Mouse (Mus musculus) CH12.LX (cell line): ENCODE results near the gene Tldc1. TPM values are rescaled to one million over a fixed set of nuclear protein-coding genes. Genes with fewer than 3 reads are reported as not detected.

ENCODE experiments used
- DNase-seq: peaks from one replicate; pipeline ENCODE4 v3.0.0-alpha.2; 2013; ENCODE audit errors: extremely low read depth
- H3K27ac ChIP-seq: 2 replicates; pipeline ENCODE4 v1.5.1; 2012; ENCODE audit warnings: low read depth, mild to moderate bottlenecking, control low read depth, moderate library complexity; ENCODE audit not compliant: insufficient read depth
- H3K27me3 ChIP-seq: replicated peaks from 2 replicates; pipeline ENCODE3; 2012; ENCODE audit warnings: inconsistent platforms
- H3K36me3 ChIP-seq, 2 experiments: replicated peaks in 1 of 2; 2 replicates each; pipeline versions ENCODE3 to v1.6.1; 2012; ENCODE audit warnings: inconsistent platforms in 1 of 2, low read length in 1 of 2, mild to moderate bottlenecking in 1 of 2, mixed read lengths in 1 of 2, moderate library complexity in 1 of 2; ENCODE audit not compliant: control insufficient read depth in 1 of 2, insufficient read depth in 1 of 2
- H3K4me1 ChIP-seq, 2 experiments: 2 replicates each; pipeline ENCODE4 v1.6.1; 2012; ENCODE audit warnings: inconsistent platforms in 1 of 2, moderate library complexity in 1 of 2; ENCODE audit not compliant: insufficient read depth in 2 of 2, control insufficient read depth in 1 of 2
- H3K4me2 ChIP-seq: 2 replicates; pipeline ENCODE4 v1.6.1; 2012; ENCODE audit warnings: low read depth, mild to moderate bottlenecking, control low read depth; ENCODE audit not compliant: poor library complexity, insufficient read depth, severe bottlenecking
- H3K4me3 ChIP-seq, 3 experiments: fragments of 150-350 bp in 1 of 3; sonication (generic) in 1 of 3; replicated peaks in 1 of 3; 2 replicates each; pipeline versions ENCODE3 to v1.5.1; 2011 to 2012; ENCODE audit warnings: low read depth in 2 of 3, low read length in 2 of 3, mild to moderate bottlenecking in 2 of 3, moderate library complexity in 2 of 3, control low read depth in 1 of 3, improper control_type of control experiment in 1 of 3, inconsistent platforms in 1 of 3, mixed read lengths in 1 of 3; ENCODE audit not compliant: poor library complexity in 1 of 3
- H3K79me2 ChIP-seq: replicated peaks from 2 replicates; pipeline ENCODE4 v1.6.1; 2012; ENCODE audit warnings: mild to moderate bottlenecking, moderate library complexity; ENCODE audit not compliant: control insufficient read depth, poor library complexity, insufficient read depth, severe bottlenecking; ENCODE audit errors: extremely low read depth
- H3K9ac ChIP-seq: 2 replicates; pipeline ENCODE4 v1.6.1; 2012; ENCODE audit warnings: low read depth, mild to moderate bottlenecking, control low read depth, moderate library complexity; ENCODE audit not compliant: insufficient read depth
- H3K9me3 ChIP-seq: replicated peaks from 2 replicates; pipeline ENCODE3; 2012; ENCODE audit warnings: low read length, inconsistent platforms, mixed read lengths
- CHD1 ChIP-seq: IDR thresholded peaks from 2 replicates; pipeline ENCODE4 v1.6.1; 2012; ENCODE audit warnings: low read depth, low read length, improper control_type of control experiment, inconsistent platforms
- CHD2 ChIP-seq: IDR thresholded peaks from 2 replicates; pipeline ENCODE4 v1.6.1; 2011; ENCODE audit warnings: low read length, improper control_type of control experiment
- E2F4 ChIP-seq: IDR thresholded peaks from 2 replicates; pipeline ENCODE4 v1.6.1; 2011; ENCODE audit warnings: low read depth, low read length, improper control_type of control experiment; ENCODE audit not compliant: insufficient replicate concordance
- ETS1 ChIP-seq: conservative IDR thresholded peaks from 2 replicates; pipeline ENCODE4 v1.6.1; 2012; ENCODE audit warnings: low read depth, mild to moderate bottlenecking, inconsistent platforms, low read length, improper control_type of control experiment, moderate library complexity
- JUN ChIP-seq: IDR thresholded peaks from 2 replicates; pipeline ENCODE4 v1.6.1; 2011; ENCODE audit warnings: low read depth, mild to moderate bottlenecking, low read length, improper control_type of control experiment, moderate library complexity; ENCODE audit not compliant: insufficient read depth
- KAT2A ChIP-seq: IDR thresholded peaks from 2 replicates; pipeline ENCODE4 v1.6.1; 2012; ENCODE audit warnings: low read length, improper control_type of control experiment, inconsistent platforms; ENCODE audit not compliant: insufficient replicate concordance
- MAFK ChIP-seq: IDR thresholded peaks from 2 replicates; pipeline ENCODE4 v1.6.1; 2011; ENCODE audit warnings: low read length, improper control_type of control experiment; ENCODE audit not compliant: insufficient replicate concordance
- MAX ChIP-seq: IDR thresholded peaks from 2 replicates; pipeline ENCODE4 v1.6.1; 2011; ENCODE audit warnings: low read length, improper control_type of control experiment
- MAZ ChIP-seq: IDR thresholded peaks from 2 replicates; pipeline ENCODE4 v1.6.1; 2012; ENCODE audit warnings: low read depth, mild to moderate bottlenecking, inconsistent platforms, low read length, improper control_type of control experiment, moderate library complexity
- MXI1 ChIP-seq: IDR thresholded peaks from 2 replicates; pipeline ENCODE4 v1.6.1; 2011; ENCODE audit warnings: mild to moderate bottlenecking, low read depth, low read length, improper control_type of control experiment
- MYC ChIP-seq: IDR thresholded peaks from 2 replicates; pipeline ENCODE4 v1.6.1; 2011; ENCODE audit warnings: low read depth, mild to moderate bottlenecking, improper control_type of control experiment, low read length
- NELFE ChIP-seq: IDR thresholded peaks from 2 replicates; pipeline ENCODE4 v1.6.1; 2011; ENCODE audit warnings: low read depth, low read length, improper control_type of control experiment
- NRF1 ChIP-seq: IDR thresholded peaks from 2 replicates; pipeline ENCODE4 v1.6.1; 2014; ENCODE audit warnings: low read depth, mild to moderate bottlenecking, inconsistent platforms, low read length, improper control_type of control experiment, moderate library complexity
- RAD21 ChIP-seq: IDR thresholded peaks from 2 replicates; pipeline ENCODE4 v1.6.1; 2011; ENCODE audit warnings: low read depth, mild to moderate bottlenecking, low read length, improper control_type of control experiment, moderate library complexity
- SIN3A ChIP-seq: IDR thresholded peaks from 2 replicates; pipeline ENCODE4 v1.6.1; 2012; ENCODE audit warnings: low read length, improper control_type of control experiment, inconsistent platforms
- SMC3 ChIP-seq: IDR thresholded peaks from 2 replicates; pipeline ENCODE4 v1.6.1; 2011; ENCODE audit warnings: low read depth, low read length, improper control_type of control experiment
- TBP ChIP-seq: conservative IDR thresholded peaks from 2 replicates; pipeline ENCODE4 v1.6.1; 2011; ENCODE audit warnings: low read depth, low read length, improper control_type of control experiment
- TCF12 ChIP-seq: IDR thresholded peaks from 2 replicates; pipeline ENCODE4 v1.6.1; 2014; ENCODE audit warnings: low read depth, mild to moderate bottlenecking, inconsistent platforms, low read length, improper control_type of control experiment
- ZMIZ1 ChIP-seq: IDR thresholded peaks from 2 replicates; pipeline ENCODE4 v1.6.1; 2012; ENCODE audit warnings: low read depth, mild to moderate bottlenecking, inconsistent platforms, low read length, improper control_type of control experiment
- ZNF384 ChIP-seq: IDR thresholded peaks from 2 replicates; pipeline ENCODE4 v1.6.1; 2012; ENCODE audit warnings: low read depth, low read length, improper control_type of control experiment, inconsistent platforms
- dilution Hi-C: fragments of 300-500 bp; cut with MboI; formaldehyde crosslinking; loops from 2 replicates; pipeline ENCODE4 v1.14.3; 2020; ENCODE audit warnings: low sequenced_read_pairs; ENCODE audit not compliant: extremely low pct_unique_long_range_greater_than_20kb, extremely low pct_ligation_motif_present
- in situ Hi-C: fragments of 300-500 bp; cut with MboI; formaldehyde crosslinking; loops from 3 replicates; pipeline ENCODE4 v1.14.3; 2019; ENCODE audit warnings: low sequenced_read_pairs, low pct_ligation_motif_present, low pct_unique_long_range_greater_than_20kb, mixed read lengths
- polyA plus RNA-seq: library from polyadenylated mRNA; unstranded; fragments of >175 nt; gene quantifications from 2 replicates; pipeline ENCODE4 v1.2.1, GENCODE M21; 2012; ENCODE audit warnings: low read depth; ENCODE audit not compliant: insufficient read length
- total RNA-seq, 2 experiments: library from RNA; depleted of rRNA; stranded (reverse); fragments of 300-350 nt in 1 of 2; fragments of >200 nt in 1 of 2; gene quantifications; 2 replicates each; pipeline ENCODE4 v1.2.3; 2012 to 2014

The Tldc1 gene
- total and polyA plus RNA-seq, 3 experiments, result 3.8 to 10.4 (median 7.7) TPM

DNA sequence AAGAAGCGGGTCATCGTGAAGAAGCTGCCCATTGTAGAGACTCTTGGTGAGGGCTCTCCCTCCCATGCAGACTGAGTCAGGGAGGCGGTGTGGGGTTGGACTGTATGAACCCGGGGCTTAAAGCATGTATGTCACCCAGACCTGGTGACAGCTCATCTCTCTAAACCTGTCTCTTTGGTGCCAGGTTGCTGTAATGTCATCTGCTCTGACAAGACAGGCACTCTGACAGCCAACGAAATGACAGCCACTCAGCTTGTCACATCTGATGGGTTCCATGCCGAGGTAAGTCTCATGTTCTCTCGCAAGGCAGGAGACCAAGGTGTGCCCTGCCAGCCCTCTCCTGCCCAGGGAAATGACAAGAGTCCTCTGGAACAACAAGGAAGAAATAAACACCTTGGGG, 35.8 kb downstream of the Tldc1 start:
- DNase-seq, result no peak
- TF ChIP-seq TBP (no peak), MAX (no peak), MAFK (no peak), RAD21 (no peak)
- H3K4me2 ChIP-seq, result no peak overlapping the region
- in situ Hi-C loops, result no loop called here
- dilution Hi-C loops, result no loop called here
- no peak overlapping the region for H3K4me3 ChIP-seq
- H3K27me3 ChIP-seq, result peaks cover 59% of the 10 kb centered on the region
- H3K27ac ChIP-seq, result no peak overlapping the region
- no peaks in the 10 kb centered on the region for H3K9me3 ChIP-seq
- peaks cover 0 to under 1% of the 10 kb centered on the region in 2 experiments; a peak in 1 of 4 replicates for H3K4me1 ChIP-seq
- no peaks in the 10 kb centered on the region for H3K36me3 ChIP-seq
- H3K79me2 ChIP-seq, result no peaks in the 10 kb centered on the region
- no peak overlapping the region for H3K9ac ChIP-seq

- dilution Hi-C loops (no loop called here), in situ Hi-C loops (no loop called here)
- no peaks in the 10 kb centered on the region for H3K4me1 ChIP-seq
- no peak for TF ChIP-seq MXI1
- no peak for TF ChIP-seq ZNF384
- no peak for TF ChIP-seq MAX
- no peak for TF ChIP-seq TCF12
- TF ChIP-seq MAZ, result no peak
- TF ChIP-seq TBP, result no peak
- no peak for TF ChIP-seq MAFK
- no peak for TF ChIP-seq CHD2
- TF ChIP-seq E2F4, result no peak
- TF ChIP-seq SIN3A, result no peak
- no peak for TF ChIP-seq NELFE
- no peak for TF ChIP-seq KAT2A
- TF ChIP-seq ZMIZ1, result no peak
- TF ChIP-seq NRF1, result no peak
- TF ChIP-seq CHD1, result no peak
- no peak for TF ChIP-seq ETS1
- TF ChIP-seq SMC3, result no peak
- no peak for TF ChIP-seq JUN
- TF ChIP-seq MYC, result no peak
- no peak overlapping the region for H3K27ac ChIP-seq
- DNase-seq, result no peak
- no peaks in the 10 kb centered on the region for H3K9me3 ChIP-seq
- no peak overlapping the region for H3K4me3 ChIP-seq
- H3K9ac ChIP-seq, result no peak overlapping the region
- H3K4me2 ChIP-seq, result no peak overlapping the region
- peaks cover 70% of the 10 kb centered on the region for H3K27me3 ChIP-seq
- no peaks in the 10 kb centered on the region for H3K36me3 ChIP-seq
- no peaks in the 10 kb centered on the region for H3K79me2 ChIP-seq
Measured at GRCm38 (mm10) chr8:119740634-119741033, 37.6 kb downstream of the Tldc1 start.
